Mouse (Mus musculus) limb, embryonic 11.5 days (tissue): Measurements from ENCODE around the gene Grk3. TPM values are rescaled to one million over a fixed set of nuclear protein-coding genes. Genes with fewer than 3 reads are reported as not detected.

Source experiments
- ATAC-seq: fragments of 200-750 bp; cut with Nextera tagmentation; 2 replicates; pipeline ENCODE4 v1.8.0; 2017; ENCODE audit warnings: low read depth; ENCODE audit not compliant: insufficient number of reproducible peaks, low FRiP score, low TSS enrichment
- DNase-seq: peaks from one replicate; pipeline ENCODE4 v3.0.0-alpha.2; 2015; ENCODE audit warnings: low spot score
- H3K27ac ChIP-seq: fragments of 300-500 bp; sonication (generic); replicated peaks from 2 replicates; pipeline ENCODE4 v1.5.1; 2014; ENCODE audit warnings: low read depth, mild to moderate bottlenecking, low read length
- H3K27me3 ChIP-seq: fragments of 300-500 bp; sonication (generic); 2 replicates; pipeline ENCODE4 v1.6.1; 2014; ENCODE audit warnings: mild to moderate bottlenecking, low read length, mixed read lengths; ENCODE audit not compliant: control insufficient read depth, insufficient read depth
- H3K36me3 ChIP-seq: fragments of 300-500 bp; sonication (generic); 2 replicates; pipeline ENCODE4 v1.6.1; 2014; ENCODE audit warnings: mild to moderate bottlenecking, low read length, moderate library complexity, mixed read lengths; ENCODE audit not compliant: control insufficient read depth, insufficient read depth
- H3K4me1 ChIP-seq: fragments of 300-500 bp; sonication (generic); 2 replicates; pipeline ENCODE4 v1.6.1; 2014; ENCODE audit warnings: low read length, mixed read lengths; ENCODE audit not compliant: control insufficient read depth, insufficient read depth
- H3K4me2 ChIP-seq: fragments of 300-500 bp; sonication (generic); 2 replicates; pipeline ENCODE4 v1.6.1; 2014; ENCODE audit warnings: low read depth, mild to moderate bottlenecking, moderate library complexity; ENCODE audit not compliant: severe bottlenecking
- H3K4me3 ChIP-seq: fragments of 300-500 bp; sonication (generic); 2 replicates; pipeline ENCODE4 v1.5.1; 2014; ENCODE audit warnings: low read depth, low read length
- H3K9ac ChIP-seq: fragments of 300-500 bp; sonication (generic); 2 replicates; pipeline ENCODE4 v1.6.1; 2014; ENCODE audit warnings: mild to moderate bottlenecking, low read length
- H3K9me3 ChIP-seq: fragments of 300-500 bp; sonication (generic); 2 replicates; pipeline ENCODE4 v1.6.1; 2016; ENCODE audit warnings: low read length; ENCODE audit not compliant: control insufficient read depth
- WGBS: fragments of 180-500 bp; shearing (Covaris S2); extraction: QIAGEN DNeasy Blood & Tissue Kit; methylation state at CpG from one replicate; pipeline ENCODE4 v1.1.7; 2014; 5-methylcytosine and 5-hydroxymethylcytosine counted together
- polyA plus RNA-seq: library from polyadenylated mRNA; unstranded; fragments of >200 nt; fragmentation: Nextera tagmentation; extraction: Ambion mirVana; gene quantifications from 2 replicates; pipeline ENCODE4 v1.2.1, GENCODE M21; 2014

Grk3 gene
- polyA plus RNA-seq, 1 experiment from 2014 or later: 7.1 TPM

- no peaks in the 10 kb centered on the region for H3K27me3 ChIP-seq
- no peak overlapping the region for H3K4me3 ChIP-seq
- no peak overlapping the region for H3K27ac ChIP-seq
- H3K4me1 ChIP-seq: no peaks in the 10 kb centered on the region
- H3K9me3 ChIP-seq: no peaks in the 10 kb centered on the region
- H3K9ac ChIP-seq: no peak overlapping the region
- 63% methylated on average over 4 of the region's 4 CpGs for WGBS
- DNase-seq (no peak), ATAC-seq (no peak)
- H3K4me2 ChIP-seq: no peak overlapping the region
- no peaks in the 10 kb centered on the region for H3K36me3 ChIP-seq
These were observed 52.1 kb downstream of the Grk3 start for GRCm38 (mm10) chr5:112963495-112963894.

- Histone ChIP-seq H3K4me1 (no peaks in the 10 kb centered on the region), H3K9me3 (no peaks in the 10 kb centered on the region), H3K36me3 (no peaks in the 10 kb centered on the region), H3K27ac (no peak overlapping the region), H3K9ac (no peak overlapping the region), H3K4me3 (no peak overlapping the region), H3K4me2 (no peak overlapping the region), H3K27me3 (no peaks in the 10 kb centered on the region)
- DNase-seq: no peak
- WGBS: 86% methylated on average over 6 of the region's 6 CpGs
- ATAC-seq: no peak
These were observed 53.4 kb downstream of the Grk3 start for GRCm38 (mm10) chr5:112962166-112962565.

GRCm38 (mm10) chr5:112960911-112961310 lies 54.7 kb downstream of the Grk3 start:
- Histone ChIP-seq H3K4me3 (no peak overlapping the region), H3K4me2 (no peak overlapping the region), H3K9me3 (no peaks in the 10 kb centered on the region), H3K4me1 (no peaks in the 10 kb centered on the region), H3K36me3 (no peaks in the 10 kb centered on the region), H3K27me3 (no peaks in the 10 kb centered on the region), H3K27ac (no peak overlapping the region), H3K9ac (no peak overlapping the region)
- 48% methylated on average over 3 of the region's 3 CpGs for WGBS
- ATAC-seq (no peak), DNase-seq (no peak)

- WGBS: 65% methylated on average over 5 of the region's 5 CpGs
- Histone ChIP-seq H3K27ac (no peak overlapping the region), H3K4me2 (no peak overlapping the region), H3K9me3 (no peaks in the 10 kb centered on the region), H3K4me1 (no peaks in the 10 kb centered on the region), H3K9ac (no peak overlapping the region), H3K4me3 (no peak overlapping the region), H3K27me3 (no peaks in the 10 kb centered on the region), H3K36me3 (no peaks in the 10 kb centered on the region)
- ATAC-seq (no peak), DNase-seq (no peak)
These were observed 57.3 kb downstream of the Grk3 start for GRCm38 (mm10) chr5:112958293-112958692.

GRCm38 (mm10) chr5:112956841-112957240 lies 58.8 kb downstream of the Grk3 start:
- no peak overlapping the region for H3K4me3 ChIP-seq
- no peaks in the 10 kb centered on the region for H3K36me3 ChIP-seq
- no peaks in the 10 kb centered on the region for H3K27me3 ChIP-seq
- no peaks in the 10 kb centered on the region for H3K4me1 ChIP-seq
- WGBS: 93% methylated on average over 12 of the region's 12 CpGs
- H3K27ac ChIP-seq: no peak overlapping the region
- H3K4me2 ChIP-seq: no peak overlapping the region
- no peak for ATAC-seq
- DNase-seq: no peak
- no peak overlapping the region for H3K9ac ChIP-seq
- no peaks in the 10 kb centered on the region for H3K9me3 ChIP-seq

GRCm38 (mm10) chr5:112956368-112956767 lies 59.2 kb downstream of the Grk3 start:
- Histone ChIP-seq H3K4me1 (no peaks in the 10 kb centered on the region), H3K9me3 (no peaks in the 10 kb centered on the region), H3K4me3 (no peak overlapping the region), H3K36me3 (no peaks in the 10 kb centered on the region), H3K27ac (no peak overlapping the region), H3K9ac (no peak overlapping the region), H3K4me2 (no peak overlapping the region), H3K27me3 (no peaks in the 10 kb centered on the region)
- no peak for ATAC-seq
- DNase-seq: no peak
- WGBS: 86% methylated on average over 8 of the region's 8 CpGs

GRCm38 (mm10) chr5:112950847-112951246 lies 64.7 kb downstream of the Grk3 start:
- Histone ChIP-seq H3K4me3 (no peak overlapping the region), H3K9me3 (no peaks in the 10 kb centered on the region), H3K27me3 (no peaks in the 10 kb centered on the region), H3K36me3 (no peaks in the 10 kb centered on the region), H3K4me1 (peaks cover 5% of the 10 kb centered on the region; the same call in 1 of the 2 replicates), H3K27ac (no peak overlapping the region), H3K4me2 (no peak overlapping the region), H3K9ac (no peak overlapping the region)
- 90% methylated on average over 3 of the region's 3 CpGs for WGBS
- DNase-seq: no peak
- ATAC-seq: no peak

GRCm38 (mm10) chr5:112945925-112946324 lies 69.7 kb downstream of the Grk3 start:
- WGBS: 69% methylated on average over 7 of the region's 7 CpGs
- Histone ChIP-seq H3K27ac (no peak overlapping the region), H3K4me1 (peaks cover 9% of the 10 kb centered on the region; the same call in 1 of the 2 replicates), H3K27me3 (no peaks in the 10 kb centered on the region), H3K36me3 (no peaks in the 10 kb centered on the region), H3K4me2 (no peak overlapping the region), H3K9ac (no peak overlapping the region), H3K4me3 (no peak overlapping the region), H3K9me3 (no peaks in the 10 kb centered on the region)
- DNase-seq: no peak
- no peak for ATAC-seq

GRCm38 (mm10) chr5:112942244-112942643 lies 73.3 kb downstream of the Grk3 start:
- no peaks in the 10 kb centered on the region for H3K27me3 ChIP-seq
- WGBS: 78% methylated on average over 7 of the region's 7 CpGs
- ATAC-seq (no peak), DNase-seq (no peak)
- no peak overlapping the region for H3K9ac ChIP-seq
- peaks cover 9% of the 10 kb centered on the region; the same call in 1 of the 2 replicates for H3K4me1 ChIP-seq
- no peak overlapping the region for H3K4me2 ChIP-seq
- no peak overlapping the region for H3K4me3 ChIP-seq
- no peaks in the 10 kb centered on the region for H3K36me3 ChIP-seq
- H3K27ac ChIP-seq: no peak overlapping the region
- no peaks in the 10 kb centered on the region for H3K9me3 ChIP-seq
